Mouse (Mus musculus) forebrain, embryonic 13.5 days (tissue): ENCODE data around the gene Nipal3. TPM values are rescaled to one million over a fixed set of nuclear protein-coding genes. Genes with fewer than 3 reads are reported as not detected.

Source experiments
- ATAC-seq: fragments of 200-750 bp; cut with Nextera tagmentation; 2 replicates; pipeline ENCODE4 v1.8.0; 2017
- H3K27ac ChIP-seq: fragments of 300-500 bp; sonication (generic); 2 replicates; pipeline ENCODE4 v1.5.1; 2015; ENCODE audit warnings: inconsistent platforms, mild to moderate bottlenecking, moderate library complexity
- H3K27me3 ChIP-seq: fragments of 300-500 bp; sonication (generic); 2 replicates; pipeline ENCODE4 v1.6.1; 2015; ENCODE audit warnings: mild to moderate bottlenecking, inconsistent platforms
- H3K36me3 ChIP-seq: fragments of 300-500 bp; sonication (generic); 2 replicates; pipeline ENCODE4 v1.6.1; 2015; ENCODE audit warnings: mild to moderate bottlenecking, inconsistent platforms; ENCODE audit not compliant: poor library complexity, severe bottlenecking
- H3K4me1 ChIP-seq: fragments of 300-500 bp; sonication (generic); 2 replicates; pipeline ENCODE4 v1.6.1; 2015; ENCODE audit warnings: inconsistent platforms
- H3K4me2 ChIP-seq: fragments of 300-500 bp; sonication (generic); 2 replicates; pipeline ENCODE4 v1.6.1; 2015; ENCODE audit warnings: inconsistent platforms, mild to moderate bottlenecking, moderate library complexity
- H3K4me3 ChIP-seq: fragments of 300-500 bp; sonication (generic); 2 replicates; pipeline ENCODE4 v1.5.1; 2015; ENCODE audit warnings: mild to moderate bottlenecking, inconsistent platforms
- H3K9ac ChIP-seq: fragments of 300-500 bp; sonication (generic); 2 replicates; pipeline ENCODE4 v1.6.1; 2015; ENCODE audit warnings: mild to moderate bottlenecking, inconsistent platforms
- H3K9me3 ChIP-seq: fragments of 300-500 bp; sonication (generic); replicated peaks from 2 replicates; pipeline ENCODE4 v1.6.1; 2016; ENCODE audit warnings: inconsistent platforms
- WGBS: fragments of 180-500 bp; shearing (Covaris S2); methylation state at CpG from one replicate; pipeline ENCODE4 v1.1.7; 2015; 5-methylcytosine and 5-hydroxymethylcytosine counted together
- polyA plus RNA-seq: library from polyadenylated mRNA; unstranded; fragments of >200 nt; fragmentation: Nextera tagmentation; extraction: Ambion mirVana; gene quantifications from 2 replicates; pipeline ENCODE4 v1.2.1, GENCODE M21; 2015

The Nipal3 gene
- 2.7 and 4.5 TPM in 2 replicates for polyA plus RNA-seq

DNA sequence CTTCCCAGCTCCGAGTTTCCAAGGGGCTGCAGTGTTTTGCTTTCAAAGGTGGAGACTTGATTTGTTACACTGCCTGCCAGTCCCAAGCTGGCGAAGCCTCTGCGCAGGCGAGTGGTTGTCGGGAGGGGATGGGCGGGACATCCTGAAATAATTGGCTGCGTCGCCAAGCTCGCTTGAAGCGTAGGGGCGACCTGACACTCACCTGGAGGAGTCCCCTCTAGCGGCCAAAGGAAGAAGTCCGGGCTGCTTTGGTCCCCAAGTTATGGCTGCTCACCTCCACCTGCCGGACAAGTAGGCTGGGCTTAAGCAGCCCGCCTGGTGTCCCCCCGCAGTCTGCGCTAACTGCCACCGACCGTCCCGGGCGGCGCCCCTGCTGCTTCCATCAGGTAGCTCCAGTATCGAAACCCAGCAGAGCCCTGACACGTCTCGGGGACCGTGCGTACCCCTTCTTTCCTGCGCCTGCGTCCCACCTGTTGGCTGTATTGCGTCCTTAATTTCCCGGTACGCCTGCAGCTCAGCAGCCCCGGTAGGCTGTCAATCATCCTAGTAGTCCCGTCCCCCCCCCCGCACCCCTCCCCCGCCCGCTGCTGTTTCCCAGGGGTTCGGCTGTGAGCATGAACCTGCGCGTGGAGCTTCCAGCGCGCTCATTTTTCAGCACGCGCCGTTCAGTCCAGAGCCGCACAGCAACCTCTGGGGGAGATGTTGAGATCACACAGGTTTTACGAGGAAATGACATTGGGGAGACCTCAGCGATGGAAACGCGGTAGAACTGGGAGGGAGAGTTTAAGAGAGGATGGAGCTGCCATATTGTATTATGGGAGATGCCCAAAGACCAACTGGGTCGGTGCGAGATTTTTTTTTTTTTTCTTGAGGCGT, at the start of gene Nipal3, which contains the start of gene Stpg1:
Nipal3 (minus strand) TSS at position 518 of the 876 bp plus-strand sequence.
Stpg1 (plus strand) TSS at position 270 of the 876 bp plus-strand sequence.
- peak; percentile 97 for ATAC-seq
- H3K9me3 ChIP-seq: no peaks in the 10 kb centered on the region
- H3K4me1 ChIP-seq: peaks cover 16% of the 10 kb centered on the region; the same call in 1 of the 2 replicates
- peak within 1 kb of the TSS; percentile 96 for H3K4me2 ChIP-seq
- peaks cover 9% of the 10 kb centered on the region for H3K27me3 ChIP-seq
- H3K4me3 ChIP-seq: peak within 1 kb of the TSS; percentile 64
- H3K36me3 ChIP-seq: no peaks in the 10 kb centered on the region
- H3K27ac ChIP-seq: no peak within 1 kb of the TSS
- under 1% methylated on average over 52 of the region's 53 CpGs for WGBS
- H3K9ac ChIP-seq: peak within 1 kb of the TSS; percentile 63

GRCm38 (mm10) chr4:135544284-135544683, 49.4 kb upstream of the Nipal3 start:
- Histone ChIP-seq H3K9ac (no peak overlapping the region), H3K27ac (no peak overlapping the region), H3K4me3 (no peak overlapping the region), H3K9me3 (no peaks in the 10 kb centered on the region), H3K4me2 (no peak overlapping the region), H3K27me3 (0 out of 2 replicates have a peak, but pooled peaks cover 3% of the 10 kb centered on the region), H3K4me1 (peaks cover 42% of the 10 kb centered on the region), H3K36me3 (no peaks in the 10 kb centered on the region)
- no peak for ATAC-seq
- WGBS: 85% methylated on average over 2 of the region's 2 CpGs

- ATAC-seq: no peak
- WGBS: 60% methylated on average over 9 of the region's 9 CpGs
Measured at GRCm38 (mm10) chr4:135540057-135540456, 45.2 kb upstream of the Nipal3 start.

GRCm38 (mm10) chr4:135539056-135539455, 44.2 kb upstream of the Nipal3 start:
- H3K4me1 ChIP-seq: peaks cover 3% of the 10 kb centered on the region; the same call in 1 of the 2 replicates
- WGBS: 88% methylated on average over 12 of the region's 12 CpGs
- H3K4me3 ChIP-seq: no peak overlapping the region
- no peak overlapping the region for H3K9ac ChIP-seq
- H3K9me3 ChIP-seq: no peaks in the 10 kb centered on the region
- 0 out of 2 replicates have a peak, but pooled peaks cover 1% of the 10 kb centered on the region for H3K27me3 ChIP-seq
- ATAC-seq: no peak
- no peak overlapping the region for H3K4me2 ChIP-seq
- no peak overlapping the region for H3K27ac ChIP-seq
- no peaks in the 10 kb centered on the region for H3K36me3 ChIP-seq

More at GRCm38 (mm10) chr4:135540057-135540456, 45.2 kb upstream of the Nipal3 start:
- Histone ChIP-seq H3K4me1 (peaks cover 10% of the 10 kb centered on the region), H3K27ac (no peak overlapping the region), H3K36me3 (no peaks in the 10 kb centered on the region), H3K9ac (no peak overlapping the region), H3K4me3 (no peak overlapping the region), H3K27me3 (0 out of 2 replicates have a peak, but pooled peaks cover 3% of the 10 kb centered on the region), H3K4me2 (no peak overlapping the region), H3K9me3 (no peaks in the 10 kb centered on the region)

DNA sequence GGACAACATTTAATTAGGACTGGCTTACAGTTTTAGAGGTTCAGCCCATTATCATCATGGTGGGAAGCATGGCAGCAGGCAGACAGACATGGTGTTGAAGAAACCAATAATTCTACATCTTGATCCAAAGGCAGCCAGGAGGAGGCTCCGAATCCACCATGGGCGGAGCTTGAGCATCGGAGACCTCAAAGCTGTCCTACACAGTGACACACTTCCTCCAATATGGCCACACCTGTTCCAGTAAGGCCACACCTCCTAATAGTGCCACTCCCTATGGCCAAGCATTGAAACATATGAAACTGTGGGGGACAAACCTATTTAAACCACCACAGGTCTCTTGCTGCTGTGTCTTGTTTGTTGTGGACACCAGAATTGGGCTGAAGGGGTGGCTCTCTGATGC, 40.2 kb upstream of the Nipal3 start:
- H3K27ac ChIP-seq: no peak overlapping the region
- ATAC-seq: no peak
- WGBS: 95% methylated on average over 3 of the region's 3 CpGs
- peaks cover 6% of the 10 kb centered on the region; the same call in 1 of the 2 replicates for H3K9me3 ChIP-seq
- H3K27me3 ChIP-seq: no peaks in the 10 kb centered on the region
- H3K4me1 ChIP-seq: peaks cover 3% of the 10 kb centered on the region; the same call in 1 of the 2 replicates
- no peak overlapping the region for H3K4me2 ChIP-seq
- H3K4me3 ChIP-seq: no peak overlapping the region
- no peaks in the 10 kb centered on the region for H3K36me3 ChIP-seq
- H3K9ac ChIP-seq: no peak overlapping the region

DNA sequence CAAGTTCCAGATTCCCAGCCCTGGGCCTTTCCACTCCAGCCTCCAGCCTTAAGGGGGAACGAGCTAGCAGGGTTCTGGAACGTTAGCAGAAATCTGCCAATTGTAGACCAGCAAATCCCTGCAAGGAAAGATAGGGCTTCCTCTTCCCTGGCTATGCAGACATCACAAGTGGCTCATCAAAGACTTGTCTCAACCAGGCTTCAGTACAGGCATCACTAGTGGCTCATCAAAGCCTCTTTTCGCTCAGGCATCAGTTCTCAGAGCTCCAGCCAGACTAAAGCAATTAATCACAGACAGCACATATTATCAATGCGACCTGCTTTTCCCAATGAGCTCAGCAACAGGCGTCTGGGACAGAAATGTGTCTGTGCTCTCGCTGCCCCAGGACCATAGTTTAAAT, 38.2 kb upstream of the Nipal3 start:
- no peak overlapping the region for H3K4me3 ChIP-seq
- ATAC-seq: no peak
- no peak overlapping the region for H3K9ac ChIP-seq
- H3K4me2 ChIP-seq: no peak overlapping the region
- H3K36me3 ChIP-seq: no peaks in the 10 kb centered on the region
- no peaks in the 10 kb centered on the region for H3K27me3 ChIP-seq
- peaks cover 6% of the 10 kb centered on the region; the same call in 1 of the 2 replicates for H3K9me3 ChIP-seq
- H3K4me1 ChIP-seq: no peaks in the 10 kb centered on the region
- WGBS: 79% methylated on average over 6 of the region's 6 CpGs
- H3K27ac ChIP-seq: no peak overlapping the region

DNA sequence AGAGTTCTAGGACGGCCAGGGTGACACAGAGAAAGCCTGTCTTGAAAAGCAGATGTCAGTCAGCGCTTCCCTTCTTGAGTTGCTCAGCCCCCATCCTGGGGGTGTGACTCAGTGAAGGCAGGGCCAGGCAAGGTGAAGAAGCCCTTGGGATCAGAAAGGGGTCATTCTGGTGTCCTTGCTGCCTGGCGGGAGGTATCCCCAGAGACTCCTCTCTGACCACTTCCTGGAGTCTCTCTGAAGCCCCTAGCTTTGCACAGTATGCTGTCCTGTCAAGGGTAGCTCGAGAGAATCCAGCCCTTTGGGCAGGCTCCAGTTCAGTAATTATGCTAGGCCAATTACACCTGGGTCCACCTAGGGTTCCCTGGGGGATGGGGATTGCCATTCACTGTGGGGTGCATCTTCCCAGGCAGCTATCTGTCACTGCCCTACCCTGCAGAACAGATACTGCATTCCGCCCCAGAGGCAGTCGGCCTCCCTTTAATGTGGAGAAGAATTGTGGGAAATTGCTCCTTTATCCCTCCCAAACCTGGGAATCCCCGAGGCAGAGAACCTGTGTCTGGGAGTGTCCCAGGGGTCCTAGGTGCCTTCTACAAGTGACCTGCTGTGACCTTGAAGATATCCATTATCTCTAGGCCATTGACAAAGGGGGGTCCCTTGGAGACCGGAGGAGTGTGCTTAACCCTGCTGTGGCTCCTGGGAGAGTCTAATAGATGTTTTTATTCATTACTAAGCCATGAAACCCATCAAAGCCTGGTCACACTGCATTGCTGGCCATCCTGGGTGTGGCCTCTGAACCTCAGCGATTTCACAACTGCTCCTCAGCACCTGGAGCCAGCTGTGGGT, 37.2 kb upstream of the Nipal3 start:
- 62% methylated on average over 9 of the region's 9 CpGs for WGBS
- Histone ChIP-seq H3K27ac (no peak overlapping the region), H3K4me1 (peaks cover under 1% of the 10 kb centered on the region; the same call in 1 of the 2 replicates), H3K27me3 (no peaks in the 10 kb centered on the region), H3K9ac (no peak overlapping the region), H3K36me3 (no peaks in the 10 kb centered on the region), H3K9me3 (peaks cover 6% of the 10 kb centered on the region; the same call in 1 of the 2 replicates), H3K4me3 (no peak overlapping the region), H3K4me2 (no peak overlapping the region)
- ATAC-seq: no peak

DNA sequence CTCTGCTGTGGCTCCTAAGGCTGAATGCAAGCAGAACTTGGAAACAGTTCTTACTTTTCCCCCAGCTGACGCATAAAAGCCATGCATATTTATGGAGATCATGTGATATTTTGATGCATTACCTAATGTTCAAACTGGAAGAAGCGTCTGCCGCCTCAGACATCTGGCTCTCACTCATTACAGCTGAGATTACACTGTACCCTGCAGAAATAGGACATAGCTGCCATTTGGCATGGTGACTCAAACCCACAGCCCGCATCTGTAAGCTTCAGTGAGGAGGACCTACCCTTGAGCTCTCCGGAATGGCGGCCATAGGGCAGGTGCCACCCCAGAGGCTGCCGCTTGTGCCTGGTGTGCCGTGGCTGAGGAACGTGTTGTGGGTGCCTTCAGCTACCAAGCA, 36.4 kb upstream of the Nipal3 start:
- no peaks in the 10 kb centered on the region for H3K36me3 ChIP-seq
- peak; percentile 43; the same call in 1 of the 2 replicates for ATAC-seq
- no peak overlapping the region for H3K4me2 ChIP-seq
- no peaks in the 10 kb centered on the region for H3K27me3 ChIP-seq
- H3K9ac ChIP-seq: no peak overlapping the region
- H3K4me3 ChIP-seq: no peak overlapping the region
- H3K9me3 ChIP-seq: peaks cover 6% of the 10 kb centered on the region; the same call in 1 of the 2 replicates
- H3K4me1 ChIP-seq: peaks cover 8% of the 10 kb centered on the region
- WGBS: 91% methylated on average over 9 of the region's 9 CpGs
- no peak overlapping the region for H3K27ac ChIP-seq

DNA sequence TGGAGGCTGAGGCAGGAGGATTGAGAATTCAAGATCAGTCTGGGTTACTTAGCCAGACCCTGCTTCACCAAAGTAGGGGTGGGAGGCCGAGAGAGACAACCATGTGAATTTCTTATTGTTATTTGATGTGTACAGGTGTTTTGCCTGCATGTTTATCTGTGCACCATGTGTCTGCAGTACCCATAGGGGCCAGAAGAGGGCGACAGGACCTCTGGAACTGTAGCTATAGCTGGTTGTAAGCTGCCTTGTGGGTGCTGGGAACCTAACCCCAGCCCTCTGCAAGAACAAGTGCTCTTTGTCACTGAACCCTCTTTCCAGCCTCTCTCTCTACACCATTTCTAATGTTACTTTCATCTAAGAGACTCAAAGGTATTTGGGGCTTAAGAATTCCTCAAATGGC, 35.4 kb upstream of the Nipal3 start:
- Histone ChIP-seq H3K27ac (no peak overlapping the region), H3K4me3 (no peak overlapping the region), H3K4me2 (no peak overlapping the region), H3K9me3 (peaks cover 6% of the 10 kb centered on the region; the same call in 1 of the 2 replicates), H3K4me1 (peaks cover 18% of the 10 kb centered on the region), H3K36me3 (no peaks in the 10 kb centered on the region), H3K27me3 (0 out of 2 replicates have a peak, but pooled peaks cover 3% of the 10 kb centered on the region), H3K9ac (no peak overlapping the region)
- ATAC-seq: no peak
- 63% methylated on average over 2 of the region's 2 CpGs for WGBS

DNA sequence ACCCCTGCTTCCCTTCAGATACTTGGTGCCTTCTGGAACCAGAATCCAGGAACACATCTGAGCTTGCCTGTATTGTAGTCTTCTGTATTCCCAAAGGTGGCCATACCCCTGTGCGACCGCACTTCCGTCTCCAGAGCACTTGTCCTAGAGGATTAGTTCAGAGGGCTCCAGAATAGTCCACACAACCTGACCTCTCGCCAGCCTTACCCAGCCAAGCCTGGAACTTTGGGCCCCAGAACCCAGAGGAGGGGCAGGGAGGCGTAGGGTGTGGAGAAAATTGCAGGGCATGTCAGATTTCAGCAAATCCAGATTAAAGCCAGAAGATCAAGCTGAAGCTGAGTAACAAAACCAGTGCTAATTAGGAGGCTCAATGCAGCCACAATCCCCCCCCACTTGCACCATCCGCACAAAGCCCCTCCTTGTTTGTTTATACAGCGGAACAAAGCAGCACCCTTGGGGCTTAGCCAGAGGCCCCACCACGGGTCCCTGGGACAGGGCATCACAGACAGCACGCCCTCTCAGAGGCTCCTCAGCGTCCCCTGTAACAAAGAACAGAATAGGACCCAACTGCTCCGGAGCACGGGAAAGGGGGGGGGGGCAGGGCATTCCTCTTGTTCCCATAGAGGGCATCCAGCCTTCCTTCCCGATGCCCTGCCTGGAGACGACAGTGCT, 31.3 kb upstream of the Nipal3 start:
- no peak overlapping the region for H3K27ac ChIP-seq
- WGBS: 3% methylated on average over 14 of the region's 14 CpGs
- peak overlapping the region; percentile 35 for H3K4me2 ChIP-seq
- no peaks in the 10 kb centered on the region for H3K36me3 ChIP-seq
- H3K27me3 ChIP-seq: 0 out of 2 replicates have a peak, but pooled peaks cover 3% of the 10 kb centered on the region
- H3K9me3 ChIP-seq: peaks cover 6% of the 10 kb centered on the region; the same call in 1 of the 2 replicates
- H3K4me3 ChIP-seq: no peak overlapping the region
- H3K4me1 ChIP-seq: peaks cover 34% of the 10 kb centered on the region
- peak overlapping the region; percentile 37 for H3K9ac ChIP-seq
- peak; percentile 58; the same call in 1 of the 2 replicates for ATAC-seq

DNA sequence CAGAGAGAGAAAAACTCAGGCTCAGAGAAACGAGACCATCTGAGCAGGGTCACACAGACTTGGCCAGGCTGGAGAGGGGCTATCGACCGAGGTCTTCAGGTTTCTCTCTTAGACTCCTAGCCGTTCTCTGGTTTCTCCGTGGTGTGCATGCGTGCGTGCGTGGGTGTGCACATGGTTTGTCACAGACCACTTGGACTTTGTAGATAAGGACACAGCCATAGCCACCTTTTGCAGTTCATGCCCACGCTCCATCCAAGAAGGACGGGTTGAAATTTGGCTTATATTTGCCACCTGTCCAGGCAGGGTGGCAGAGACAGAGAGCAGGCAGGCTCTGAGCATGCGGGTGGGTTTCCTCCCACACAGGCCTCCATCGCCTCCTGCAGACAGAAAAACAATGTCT, 30.2 kb upstream of the Nipal3 start:
- Histone ChIP-seq H3K4me1 (peaks cover 34% of the 10 kb centered on the region), H3K27me3 (0 out of 2 replicates have a peak, but pooled peaks cover 3% of the 10 kb centered on the region), H3K9me3 (no peaks in the 10 kb centered on the region; the same call in 1 of the 2 replicates), H3K4me2 (no peak overlapping the region), H3K4me3 (no peak overlapping the region), H3K9ac (no peak overlapping the region), H3K36me3 (no peaks in the 10 kb centered on the region), H3K27ac (no peak overlapping the region)
- ATAC-seq: no peak
- WGBS: 58% methylated on average over 12 of the region's 12 CpGs
